Mouse (Mus musculus): ENCODE measurements around the gene Gm4513. TPM values are rescaled to one million over a fixed set of nuclear protein-coding genes. Genes with fewer than 3 reads are reported as not detected.

Gm4513 gene
- not detected for polyA plus RNA-seq (2017; shearing (Covaris generic))

DNA sequence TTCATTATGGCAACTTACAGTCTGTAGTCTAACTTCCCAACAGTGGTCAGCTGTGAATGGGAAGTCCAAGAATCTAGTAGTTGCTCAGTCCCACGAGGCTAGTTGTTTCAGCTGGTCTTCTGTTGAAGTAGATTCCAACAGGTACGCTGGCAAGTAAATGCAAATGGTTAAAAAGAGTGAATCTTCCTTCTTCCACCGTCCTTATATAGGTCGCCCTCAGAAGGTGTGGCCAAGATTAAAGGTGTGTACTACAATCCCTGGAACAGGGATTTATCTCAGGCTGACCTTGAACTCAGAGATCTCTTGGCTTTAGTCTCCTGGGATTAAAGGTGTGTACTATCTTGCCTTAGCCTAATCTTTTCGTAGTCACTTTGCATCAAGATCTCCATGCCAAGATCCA lies at the start of gene Gm4513:
Gene Gm4513, minus strand, starts transcription at position 101 of the 400 bp plus-strand sequence.

DNA sequence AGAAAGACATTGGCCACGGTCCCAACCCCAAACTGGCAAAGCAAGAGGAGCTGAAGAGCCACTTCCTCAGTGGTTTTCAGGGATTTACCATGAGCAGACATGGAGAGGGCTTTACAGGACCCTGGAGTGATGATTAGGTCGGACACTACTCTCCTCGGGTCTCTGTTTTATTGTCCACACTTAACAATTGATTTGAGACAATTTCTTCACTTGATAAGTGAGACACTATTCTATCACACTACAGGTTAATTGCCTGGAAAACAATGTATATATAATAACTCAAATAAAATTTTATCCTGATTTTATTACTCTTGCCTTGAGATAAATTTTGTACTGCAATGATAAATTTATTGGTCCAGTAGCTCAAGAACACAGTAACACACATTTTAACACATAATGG lies 22.7 kb downstream of the Gm4513 start, which contains the start of gene Gm4141:
Gene Gm4141, minus strand, starts transcription at position 101 of the 400 bp plus-strand sequence.

GRCm38 (mm10) chr7:20545657-20546056 lies 53.2 kb downstream of the Gm4513 start, which contains the start of gene Gm5726:
TSS of gene Gm5726 (minus strand) at chr7:20545757.

Other genes with a start within 250 kb of the Gm4513 start
- gene Gm5728, start 223.6 kb downstream of the Gm4513 start, polyA plus RNA-seq (2017; shearing (Covaris generic)) = not detected
- gene Vmn1r100, start 181.1 kb downstream of the Gm4513 start, polyA plus RNA-seq (2017; shearing (Covaris generic)) = not detected
- gene Vmn1r101, start 156.4 kb downstream of the Gm4513 start, polyA plus RNA-seq (2017; shearing (Covaris generic)) = not detected
- gene Gm10670, start 124.1 kb downstream of the Gm4513 start, polyA plus RNA-seq (2017; shearing (Covaris generic)) = not detected
- gene Vmn1r103, start 88.5 kb downstream of the Gm4513 start, polyA plus RNA-seq (2017; shearing (Covaris generic)) = not detected
- gene Vmn1r104, start 65.2 kb downstream of the Gm4513 start, polyA plus RNA-seq (2017; shearing (Covaris generic)) = not detected
- gene Gm5726, start 53.3 kb downstream of the Gm4513 start, polyA plus RNA-seq (2017; shearing (Covaris generic)) = not detected
- not detected for gene Gm4141, start 22.8 kb downstream of the Gm4513 start, polyA plus RNA-seq (2017; shearing (Covaris generic))
- gene Vmn1r107, start 69.9 kb upstream of the Gm4513 start, polyA plus RNA-seq (2017; shearing (Covaris generic)) = not detected
- gene Vmn1r111, start 104.2 kb upstream of the Gm4513 start, polyA plus RNA-seq (2017; shearing (Covaris generic)) = not detected
- not detected for gene Gm10668, start 131.6 kb upstream of the Gm4513 start, polyA plus RNA-seq (2017; shearing (Covaris generic))
- not detected for gene Vmn1r112, start 172.2 kb upstream of the Gm4513 start, polyA plus RNA-seq (2017; shearing (Covaris generic))
- not detected for gene Vmn1r113, start 188.3 kb upstream of the Gm4513 start, polyA plus RNA-seq (2017; shearing (Covaris generic))
- gene Vmn1r114, start 213.2 kb upstream of the Gm4513 start, polyA plus RNA-seq (2017; shearing (Covaris generic)) = not detected
- gene Vmn1r115, start 246.0 kb upstream of the Gm4513 start, polyA plus RNA-seq (2017; shearing (Covaris generic)) = not detected

Measured in inflammation-experienced regulatory T-cells, adult 16 weeks (primary cell).